Mouse (Mus musculus): ENCODE results near the gene P2ry4. TPM values are rescaled to one million over a fixed set of nuclear protein-coding genes. Genes with fewer than 3 reads are reported as not detected.

P2ry4 gene
- total RNA-seq (2014; fragmentation: Nextera tagmentation), result not detected in 2 replicates
- not detected in 2 replicates for total RNA-seq (2017)

- no peak for ATAC-seq (replicated peaks; ENCODE audit: low FRiP score, low TSS enrichment, poor library complexity, severe bottlenecking)
Observed at GRCm38 (mm10) chrX:100594791-100595190, at the start of gene P2ry4. P2ry4 (minus strand) TSS chrX:100594869.

- ATAC-seq (replicated peaks; ENCODE audit: low FRiP score, low TSS enrichment, poor library complexity, severe bottlenecking), result peak; percentile 80
Observed at GRCm38 (mm10) chrX:100638477-100638876, 43.8 kb upstream of the P2ry4 start.

GRCm38 (mm10) chrX:100629076-100629475 is 34.4 kb upstream of the P2ry4 start:
- no peak for ATAC-seq (replicated peaks; ENCODE audit: low FRiP score, low TSS enrichment, poor library complexity, severe bottlenecking)

GRCm38 (mm10) chrX:100625802-100626793 is 31.4 kb upstream of the P2ry4 start, which contains the start of gene Pdzd11:
Pdzd11 (minus strand) TSS chrX:100626568.
- peak; percentile 99 for ATAC-seq (replicated peaks; ENCODE audit: low FRiP score, low TSS enrichment, poor library complexity, severe bottlenecking)

- ATAC-seq (replicated peaks; ENCODE audit: low FRiP score, low TSS enrichment, poor library complexity, severe bottlenecking), result no peak
Observed at GRCm38 (mm10) chrX:100625546-100625801, 30.8 kb upstream of the P2ry4 start, which contains the start of gene Kif4. Kif4 (plus strand) TSS chrX:100625737.

GRCm38 (mm10) chrX:100625146-100625545 is 30.5 kb upstream of the P2ry4 start:
- no peak for ATAC-seq (replicated peaks; ENCODE audit: low FRiP score, low TSS enrichment, poor library complexity, severe bottlenecking)

GRCm38 (mm10) chrX:100624242-100624641 is 29.6 kb upstream of the P2ry4 start:
- peak; percentile 60 for ATAC-seq (replicated peaks; ENCODE audit: low FRiP score, low TSS enrichment, poor library complexity, severe bottlenecking)

- ATAC-seq (replicated peaks; ENCODE audit: low FRiP score, low TSS enrichment, poor library complexity, severe bottlenecking), result no peak
Observed at GRCm38 (mm10) chrX:100621366-100621765, 26.7 kb upstream of the P2ry4 start.

GRCm38 (mm10) chrX:100618488-100618887 is 23.8 kb upstream of the P2ry4 start:
- ATAC-seq (replicated peaks; ENCODE audit: low FRiP score, low TSS enrichment, poor library complexity, severe bottlenecking), result no peak

- no peak for ATAC-seq (replicated peaks; ENCODE audit: low FRiP score, low TSS enrichment, poor library complexity, severe bottlenecking)
Observed at GRCm38 (mm10) chrX:100605314-100605713, 10.6 kb upstream of the P2ry4 start, which contains the start of gene Arr3. Arr3 (plus strand) TSS chrX:100605497.

GRCm38 (mm10) chrX:100599755-100600154 is 5.1 kb upstream of the P2ry4 start:
- no peak for ATAC-seq (replicated peaks; ENCODE audit: low FRiP score, low TSS enrichment, poor library complexity, severe bottlenecking)

- no peak for ATAC-seq (replicated peaks; ENCODE audit: low FRiP score, low TSS enrichment, poor library complexity, severe bottlenecking)
Observed at GRCm38 (mm10) chrX:100597439-100597838, 2.8 kb upstream of the P2ry4 start.

GRCm38 (mm10) chrX:100571951-100572350 is 22.7 kb downstream of the P2ry4 start, which contains the start of gene Awat1:
Awat1 (plus strand) TSS chrX:100572251.
- ATAC-seq (replicated peaks; ENCODE audit: low FRiP score, low TSS enrichment, poor library complexity, severe bottlenecking), result no peak

- no peak for ATAC-seq (replicated peaks; ENCODE audit: low FRiP score, low TSS enrichment, poor library complexity, severe bottlenecking)
Observed at GRCm38 (mm10) chrX:100565696-100566095, 29.0 kb downstream of the P2ry4 start.

GRCm38 (mm10) chrX:100556026-100556425 is 38.6 kb downstream of the P2ry4 start:
- ATAC-seq (replicated peaks; ENCODE audit: low FRiP score, low TSS enrichment, poor library complexity, severe bottlenecking), result no peak

Other genes with a start within 250 kb of the P2ry4 start
- not detected in 2 replicates for gene Otud6a, start 165.9 kb downstream of the P2ry4 start, total RNA-seq (2014; fragmentation: Nextera tagmentation)
- not detected in 2 replicates for gene Otud6a, start 165.9 kb downstream of the P2ry4 start, total RNA-seq (2017)
- gene Awat2, start 152.2 kb downstream of the P2ry4 start, total RNA-seq (2014; fragmentation: Nextera tagmentation), result 2.1 and 2.3 TPM in 2 replicates
- 0.75 TPM in 1 of 2 replicates, not detected in the other for gene Awat2, start 152.2 kb downstream of the P2ry4 start, total RNA-seq (2017)
- 64.3 and 66.7 TPM in 2 replicates for gene Igbp1, start 100.6 kb downstream of the P2ry4 start, total RNA-seq (2014; fragmentation: Nextera tagmentation)
- gene Igbp1, start 100.6 kb downstream of the P2ry4 start, total RNA-seq (2017), result 101 and 106 TPM in 2 replicates
- gene Dgat2l6, start 70.0 kb downstream of the P2ry4 start, total RNA-seq (2014; fragmentation: Nextera tagmentation), result not detected in 2 replicates
- not detected in 2 replicates for gene Dgat2l6, start 70.0 kb downstream of the P2ry4 start, total RNA-seq (2017)
- gene Awat1, start 22.6 kb downstream of the P2ry4 start, total RNA-seq (2014; fragmentation: Nextera tagmentation), result not detected in 2 replicates
- not detected in 2 replicates for gene Awat1, start 22.6 kb downstream of the P2ry4 start, total RNA-seq (2017)
- gene Arr3, start 10.6 kb upstream of the P2ry4 start, total RNA-seq (2014; fragmentation: Nextera tagmentation), result not detected in 2 replicates
- gene Arr3, start 10.6 kb upstream of the P2ry4 start, total RNA-seq (2017), result not detected in 2 replicates
- 33.9 and 41.5 TPM in 2 replicates for gene Kif4, start 30.9 kb upstream of the P2ry4 start, total RNA-seq (2014; fragmentation: Nextera tagmentation)
- gene Kif4, start 30.9 kb upstream of the P2ry4 start, total RNA-seq (2017), result 37.2 and 48.0 TPM in 2 replicates
- 40.0 and 45.2 TPM in 2 replicates for gene Pdzd11, start 31.7 kb upstream of the P2ry4 start, total RNA-seq (2014; fragmentation: Nextera tagmentation)
- 20.3 and 35.4 TPM in 2 replicates for gene Pdzd11, start 31.7 kb upstream of the P2ry4 start, total RNA-seq (2017)
- gene Gdpd2, start 135.0 kb upstream of the P2ry4 start, total RNA-seq (2014; fragmentation: Nextera tagmentation), result not detected in 2 replicates
- 1.0 TPM in 1 of 2 replicates, not detected in the other for gene Gdpd2, start 135.0 kb upstream of the P2ry4 start, total RNA-seq (2017)
- gene Dlg3, start 172.9 kb upstream of the P2ry4 start, total RNA-seq (2014; fragmentation: Nextera tagmentation), result 11.7 and 13.5 TPM in 2 replicates
- gene Dlg3, start 172.9 kb upstream of the P2ry4 start, total RNA-seq (2017), result 11.4 and 12.0 TPM in 2 replicates

All from megakaryocyte-erythroid progenitor cell, adult 5-6 weeks (primary cell).